Mouse (Mus musculus) neural tube, embryonic 14.5 days (tissue): Measurements from ENCODE around the gene Kcnj14. TPM values are rescaled to one million over a fixed set of nuclear protein-coding genes. Genes with fewer than 3 reads are reported as not detected.
A peak's percentile ranks its signal among the peaks of the same experiment; 100 is the strongest.

ENCODE experiments used
- ATAC-seq: fragments of 200-750 bp; cut with Nextera tagmentation; 2 replicates; pipeline ENCODE4 v1.8.0; 2017; ENCODE audit warnings: low read depth, mild to moderate bottlenecking, moderate TSS enrichment, moderate library complexity
- H3K27ac ChIP-seq: fragments of 300-500 bp; sonication (generic); 2 replicates; pipeline ENCODE4 v1.5.1; 2014; ENCODE audit warnings: low read depth, mild to moderate bottlenecking, control low read depth, low read length, moderate library complexity, mixed read lengths
- H3K27me3 ChIP-seq: fragments of 300-500 bp; sonication (generic); 2 replicates; pipeline ENCODE4 v1.6.1; 2014; ENCODE audit warnings: low read length; ENCODE audit not compliant: control insufficient read depth, insufficient read depth
- H3K36me3 ChIP-seq: fragments of 300-500 bp; sonication (generic); 2 replicates; pipeline ENCODE4 v1.6.1; 2014; ENCODE audit warnings: low read length, mixed read lengths; ENCODE audit not compliant: control insufficient read depth, insufficient read depth
- H3K4me1 ChIP-seq: fragments of 300-500 bp; sonication (generic); 2 replicates; pipeline ENCODE4 v1.6.1; 2014; ENCODE audit warnings: low read length; ENCODE audit not compliant: control insufficient read depth, insufficient read depth
- H3K4me2 ChIP-seq: fragments of 300-500 bp; sonication (generic); 2 replicates; pipeline ENCODE4 v1.6.1; 2014; ENCODE audit warnings: mild to moderate bottlenecking, low read depth, low read length, control low read depth
- H3K4me3 ChIP-seq: fragments of 300-500 bp; sonication (generic); 2 replicates; pipeline ENCODE4 v1.5.1; 2014; ENCODE audit warnings: low read depth, low read length, control low read depth, mixed read lengths
- H3K9ac ChIP-seq: fragments of 300-500 bp; sonication (generic); replicated peaks from 2 replicates; pipeline ENCODE4 v1.6.1; 2014; ENCODE audit warnings: low read depth, mild to moderate bottlenecking, control low read depth, low read length, mixed read lengths
- H3K9me3 ChIP-seq: fragments of 300-500 bp; sonication (generic); 2 replicates; pipeline ENCODE4 v1.6.1; 2016; ENCODE audit warnings: low read length; ENCODE audit not compliant: control insufficient read depth
- WGBS: fragments of 180-500 bp; shearing (Covaris S2); extraction: QIAGEN DNeasy Blood & Tissue Kit; methylation state at CpG from one replicate; pipeline ENCODE4 v1.1.7; 2014; 5-methylcytosine and 5-hydroxymethylcytosine counted together
- polyA plus RNA-seq: library from polyadenylated mRNA; unstranded; fragments of >200 nt; fragmentation: Nextera tagmentation; extraction: Ambion mirVana; gene quantifications from 2 replicates; pipeline ENCODE4 v1.2.1, GENCODE M21; 2014

Gene Kcnj14
- polyA plus RNA-seq = 1.1 and 1.3 TPM in 2 replicates

- no peak for ATAC-seq
- no peak within 1 kb of the TSS for H3K4me3 ChIP-seq
- no peaks in the 10 kb centered on the region; the same call in 1 of the 2 replicates for H3K4me1 ChIP-seq
- H3K4me2 ChIP-seq = no peak within 1 kb of the TSS
- 79% methylated on average over 6 of the region's 7 CpGs for WGBS
- no peaks in the 10 kb centered on the region for H3K27me3 ChIP-seq
- H3K36me3 ChIP-seq = peaks cover 17% of the 10 kb centered on the region
- H3K27ac ChIP-seq = no peak within 1 kb of the TSS
- no peak within 1 kb of the TSS for H3K9ac ChIP-seq
- H3K9me3 ChIP-seq = no peaks in the 10 kb centered on the region
These were observed at the start of gene Kcnj14 for GRCm38 (mm10) chr7:45824598-45824997. Kcnj14 (minus strand) TSS chr7:45824782.

- Histone ChIP-seq H3K36me3 (peaks cover 29% of the 10 kb centered on the region), H3K4me1 (peaks cover 28% of the 10 kb centered on the region), H3K9ac (peak overlapping the region; percentile 77), H3K27ac (peak overlapping the region; percentile 74), H3K9me3 (no peaks in the 10 kb centered on the region), H3K27me3 (no peaks in the 10 kb centered on the region), H3K4me3 (peak overlapping the region; percentile 68), H3K4me2 (peak overlapping the region; percentile 82)
- ATAC-seq = peak; percentile 22; the same call in 1 of the 2 replicates
- 4% methylated on average over 28 of the region's 28 CpGs for WGBS
These were observed 48.7 kb upstream of the Kcnj14 start for GRCm38 (mm10) chr7:45873061-45873947.

DNA sequence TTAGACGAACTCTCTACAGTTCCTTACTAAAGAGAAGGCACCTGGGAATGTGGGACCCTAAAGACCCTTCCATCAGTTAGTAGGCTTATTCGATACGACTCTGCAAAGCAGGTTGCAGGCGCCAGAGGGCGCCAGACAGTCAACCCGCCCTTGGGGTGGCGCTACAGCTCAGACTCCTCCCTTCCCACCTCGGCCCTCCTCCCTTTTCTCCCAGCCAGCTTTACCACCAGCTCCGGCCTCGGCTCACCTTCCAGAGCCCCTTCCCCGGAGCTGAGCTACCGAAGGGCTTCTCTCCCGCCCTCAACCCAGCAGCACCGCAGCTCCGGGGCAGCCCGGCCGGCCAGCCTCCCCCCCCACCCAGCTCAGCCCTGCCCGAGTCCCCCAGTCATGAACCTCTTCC is 48.0 kb upstream of the Kcnj14 start, which contains the start of gene Kdelr1:
Gene Kdelr1, plus strand, starts transcription at position 149 of the 400 bp plus-strand sequence.
- peaks cover 34% of the 10 kb centered on the region for H3K4me1 ChIP-seq
- under 1% methylated on average over 18 of the region's 18 CpGs for WGBS

GRCm38 (mm10) chr7:45870282-45871058 is 45.9 kb upstream of the Kcnj14 start:
- H3K4me3 ChIP-seq = peak overlapping the region; percentile 42
- H3K27me3 ChIP-seq = peaks cover 4% of the 10 kb centered on the region; the same call in 1 of the 2 replicates
- peak overlapping the region; percentile 60 for H3K4me2 ChIP-seq
- peaks cover 9% of the 10 kb centered on the region for H3K36me3 ChIP-seq
- H3K9me3 ChIP-seq = no peaks in the 10 kb centered on the region
- 2% methylated on average over 29 of the region's 30 CpGs for WGBS
- peak overlapping the region; percentile 56 for H3K9ac ChIP-seq
- peak; percentile 20; the same call in 1 of the 2 replicates for ATAC-seq
- peaks cover 36% of the 10 kb centered on the region for H3K4me1 ChIP-seq
- peak overlapping the region; percentile 52 for H3K27ac ChIP-seq

More for the DNA sequence above, 48.0 kb upstream of the Kcnj14 start, which contains the start of gene Kdelr1:
- ATAC-seq = peak; percentile 73
- Histone ChIP-seq H3K4me2 (peak within 1 kb of the TSS; percentile 82), H3K36me3 (peaks cover 26% of the 10 kb centered on the region), H3K4me3 (peak within 1 kb of the TSS; percentile 68), H3K27ac (peak within 1 kb of the TSS; percentile 74), H3K9me3 (no peaks in the 10 kb centered on the region), H3K27me3 (no peaks in the 10 kb centered on the region), H3K9ac (peak within 1 kb of the TSS; percentile 77)

- no peaks in the 10 kb centered on the region for H3K9me3 ChIP-seq
These were observed 45.2 kb upstream of the Kcnj14 start for GRCm38 (mm10) chr7:45869787-45870186.

GRCm38 (mm10) chr7:45869107-45869670 is 44.6 kb upstream of the Kcnj14 start:
- H3K4me3 ChIP-seq = peak overlapping the region; percentile 42
- 8% methylated on average over 8 of the region's 8 CpGs for WGBS
- ATAC-seq = no peak
- no peak overlapping the region; the same call in 1 of the 2 replicates for H3K27ac ChIP-seq
- peak overlapping the region; percentile 60 for H3K4me2 ChIP-seq
- peaks cover 4% of the 10 kb centered on the region; the same call in 1 of the 2 replicates for H3K27me3 ChIP-seq
- H3K4me1 ChIP-seq = peaks cover 28% of the 10 kb centered on the region
- peak overlapping the region; percentile 56; the same call in 1 of the 2 replicates for H3K9ac ChIP-seq
- H3K36me3 ChIP-seq = no peaks in the 10 kb centered on the region
- H3K9me3 ChIP-seq = no peaks in the 10 kb centered on the region

More at GRCm38 (mm10) chr7:45869787-45870186, 45.2 kb upstream of the Kcnj14 start:
- H3K4me1 ChIP-seq = peaks cover 34% of the 10 kb centered on the region
- H3K36me3 ChIP-seq = peaks cover 5% of the 10 kb centered on the region
- WGBS = under 1% methylated on average over 12 of the region's 14 CpGs
- peak overlapping the region; percentile 56 for H3K9ac ChIP-seq
- H3K4me2 ChIP-seq = peak overlapping the region; percentile 60
- no peak overlapping the region for H3K27ac ChIP-seq
- no peak for ATAC-seq
- peaks cover 4% of the 10 kb centered on the region; the same call in 1 of the 2 replicates for H3K27me3 ChIP-seq
- peak overlapping the region; percentile 42 for H3K4me3 ChIP-seq

- H3K4me1 ChIP-seq = peaks cover 21% of the 10 kb centered on the region
- peak overlapping the region; percentile 17 for H3K9ac ChIP-seq
- 6% methylated on average over 2 of the region's 2 CpGs for WGBS
- H3K36me3 ChIP-seq = no peaks in the 10 kb centered on the region
- peaks cover 4% of the 10 kb centered on the region; the same call in 1 of the 2 replicates for H3K27me3 ChIP-seq
- no peaks in the 10 kb centered on the region for H3K9me3 ChIP-seq
- peak overlapping the region; percentile 63; the same call in 1 of the 2 replicates for H3K4me3 ChIP-seq
- H3K27ac ChIP-seq = no peak overlapping the region
- no peak for ATAC-seq
- H3K4me2 ChIP-seq = peak overlapping the region; percentile 60
These were observed 43.3 kb upstream of the Kcnj14 start for GRCm38 (mm10) chr7:45867871-45868270.
